Mouse (Mus musculus) limb, embryonic 15.5 days (tissue): ENCODE results near the gene Pou2af1. TPM values are rescaled to one million over a fixed set of nuclear protein-coding genes. Genes with fewer than 3 reads are reported as not detected.

Experiments
- ATAC-seq: fragments of 200-750 bp; cut with Nextera tagmentation; 2 replicates; pipeline ENCODE4 v1.8.0; 2017; ENCODE audit warnings: low read depth, moderate TSS enrichment; ENCODE audit not compliant: insufficient number of reproducible peaks, low FRiP score, low TSS enrichment
- H3K27ac ChIP-seq: fragments of 300-500 bp; sonication (generic); 2 replicates; pipeline ENCODE4 v1.5.1; 2015; ENCODE audit warnings: moderate library complexity, mild to moderate bottlenecking, inconsistent platforms
- H3K27me3 ChIP-seq: fragments of 300-500 bp; sonication (generic); 2 replicates; pipeline ENCODE4 v1.6.1; 2015; ENCODE audit warnings: inconsistent platforms
- H3K36me3 ChIP-seq: fragments of 300-500 bp; sonication (generic); 2 replicates; pipeline ENCODE4 v1.6.1; 2015; ENCODE audit warnings: inconsistent platforms
- H3K4me1 ChIP-seq: fragments of 300-500 bp; sonication (generic); 2 replicates; pipeline ENCODE4 v1.6.1; 2015; ENCODE audit warnings: inconsistent platforms
- H3K4me2 ChIP-seq: fragments of 300-500 bp; sonication (generic); 2 replicates; pipeline ENCODE4 v1.6.1; 2015; ENCODE audit warnings: mild to moderate bottlenecking, inconsistent platforms
- H3K4me3 ChIP-seq: fragments of 300-500 bp; sonication (generic); 2 replicates; pipeline ENCODE4 v1.5.1; 2015; ENCODE audit warnings: mild to moderate bottlenecking, inconsistent platforms
- H3K9ac ChIP-seq: fragments of 300-500 bp; sonication (generic); 2 replicates; pipeline ENCODE4 v1.6.1; 2015; ENCODE audit warnings: inconsistent platforms
- H3K9me3 ChIP-seq: fragments of 300-500 bp; sonication (generic); 2 replicates; pipeline ENCODE4 v1.6.1; 2016; ENCODE audit warnings: inconsistent platforms
- WGBS: fragments of 180-500 bp; shearing (Covaris S2); methylation state at CpG from one replicate; pipeline ENCODE4 v1.1.7; 2015; 5-methylcytosine and 5-hydroxymethylcytosine counted together
- polyA plus RNA-seq: library from polyadenylated mRNA; unstranded; fragments of >200 nt; fragmentation: Nextera tagmentation; extraction: Ambion mirVana; gene quantifications from 2 replicates; pipeline ENCODE4 v1.2.1, GENCODE M21; 2015

Pou2af1 gene
- polyA plus RNA-seq, 1 experiment from 2014 or later = 0.08 TPM

- Histone ChIP-seq H3K9ac (no peak overlapping the region), H3K4me3 (no peak overlapping the region), H3K27me3 (no peaks in the 10 kb centered on the region; the same call in 1 of the 2 replicates), H3K27ac (no peak overlapping the region), H3K9me3 (no peaks in the 10 kb centered on the region), H3K4me2 (no peak overlapping the region), H3K36me3 (no peaks in the 10 kb centered on the region), H3K4me1 (no peaks in the 10 kb centered on the region)
- 35% methylated on average over 2 of the region's 2 CpGs for WGBS
- ATAC-seq = no peak
These were observed 72.6 kb downstream of the Pou2af1 start for GRCm38 (mm10) chr9:51286079-51286478.

Other genes with a start within 250 kb of the Pou2af1 start
- gene Sik2, start 204.6 kb upstream of the Pou2af1 start, polyA plus RNA-seq = 14.3 and 15.9 TPM in 2 replicates
- not detected in 2 replicates for gene Btg4, start 152.8 kb upstream of the Pou2af1 start, polyA plus RNA-seq
- gene Layn, start 136.6 kb upstream of the Pou2af1 start, polyA plus RNA-seq = 9.4 and 10.6 TPM in 2 replicates
- not detected in 2 replicates for gene 4833427G06Rik, start 111.6 kb upstream of the Pou2af1 start, polyA plus RNA-seq
- not detected in 2 replicates for gene Gm32742, start 48.2 kb upstream of the Pou2af1 start, polyA plus RNA-seq
- 1.5 and 2.4 TPM in 2 replicates for gene Colca2, start 64.9 kb downstream of the Pou2af1 start, polyA plus RNA-seq
- gene 1810046K07Rik, start 115.2 kb downstream of the Pou2af1 start, polyA plus RNA-seq = 0.14 TPM in 1 of 2 replicates, not detected in the other